ENCODE assay signal across 22 mouse cellular contexts in the genomic region with DNA sequence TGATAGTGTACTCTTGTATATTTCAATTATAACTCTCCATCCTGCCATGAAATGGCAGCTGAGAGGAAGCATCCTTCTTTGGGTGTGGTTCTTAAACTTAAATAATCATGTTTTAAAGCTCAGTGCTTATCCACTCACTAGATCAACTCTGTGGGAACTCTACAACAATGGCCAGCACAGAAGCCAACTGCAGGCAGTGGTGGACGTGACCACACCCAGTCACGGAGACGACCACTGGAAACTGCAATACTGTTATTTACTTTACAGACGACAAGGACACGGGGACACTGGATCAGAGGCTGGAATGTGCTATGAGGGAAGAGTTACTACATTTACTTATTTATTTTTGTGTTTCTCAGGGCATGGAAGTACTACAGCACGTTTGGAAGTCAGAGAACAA. TPM values are rescaled to one million over a fixed set of nuclear protein-coding genes. Genes with fewer than 3 reads are reported as not detected.
DNase-seq lines count a peak whose midpoint lies in the region; ATAC-seq and TF ChIP-seq lines count a peak whose summit lies in the region.
"Had no signal": no experiment of that assay in that cellular context is flagged by ENCODE, and none has a peak within 500 bp of the region (broad histone marks: within the 10 kb centered on the region; RNA-seq: fewer than 3 reads in every experiment).

No protein-coding gene starts in this region.

- WGBS in heart, embryonic 12.5 days = 65% methylated on average over 6 of the region's 6 CpGs
- 23% methylated on average over 6 of the region's 6 CpGs for WGBS in lung, adult 2 months
- 81% methylated on average over 6 of the region's 6 CpGs for WGBS in midbrain, embryonic 11.5 days

- H3K4me2 ChIP-seq in heart, embryonic 12.5 days = no peak overlapping the region
- H3K4me2 ChIP-seq in midbrain, embryonic 11.5 days = no peak overlapping the region
- H3K4me2 ChIP-seq: forebrain, embryonic 13.5 days; heart, embryonic 11.5 days; hindbrain, embryonic 13.5 days had no signal

- peaks cover 6% of the 10 kb centered on the region; the same call in 1 of the 2 replicates for H3K4me1 ChIP-seq in heart, embryonic 12.5 days (replicated peaks)
- H3K4me1 ChIP-seq in lung, adult 2 months (ENCODE audit: control insufficient read depth, insufficient read depth, low read length) = peaks cover 6% of the 10 kb centered on the region
- H3K4me1 ChIP-seq in midbrain, embryonic 11.5 days (ENCODE audit: control insufficient read depth, insufficient read depth, low read length) = no peaks in the 10 kb centered on the region
- H3K4me1 ChIP-seq: forebrain, embryonic 13.5 days had no signal

- no peak for TF ChIP-seq CTCF in lung, adult 2 months (IDR thresholded peaks at IDR 0.05; ENCODE audit: insufficient read depth, low read length)

- ATAC-seq in heart, embryonic 12.5 days (ENCODE audit: insufficient number of reproducible peaks, low FRiP score) = no peak
- ATAC-seq in midbrain, embryonic 11.5 days (ENCODE audit: low FRiP score) = no peak
- ATAC-seq: CD4-positive, CD25-positive, alpha-beta regulatory T cell, adult 4 months; forebrain, embryonic 13.5 days; forebrain, postnatal 0 days; hindbrain, postnatal 0 days had no signal

- H3K27me3 ChIP-seq in heart, embryonic 12.5 days (replicated peaks) = no peaks in the 10 kb centered on the region
- H3K27me3 ChIP-seq in midbrain, embryonic 11.5 days (ENCODE audit: control insufficient read depth, insufficient read depth, low read length) = peaks cover 3% of the 10 kb centered on the region; the same call in 1 of the 2 replicates
- H3K27me3 ChIP-seq: forebrain, embryonic 13.5 days had no signal

- intact Hi-C loops in left cerebral cortex, postnatal 14 days (cut with DNase I) = no loop called here

- peak; percentile 95 for DNase-seq in heart, adult 11 months
- DNase-seq in lung, adult 18-20 months = peak; percentile 27 to 64
- DNase-seq in lung, adult 2 months = no peak
- DNase-seq in lung, postnatal 4 days = peak; percentile 53 to 76
- no peak for DNase-seq in cerebellum, postnatal 4 days (ENCODE audit: low spot score in 2 of 2)
- no peak for DNase-seq in left cerebral cortex, postnatal 14 days (ENCODE audit: low spot score in 2 of 2)
- no peak for DNase-seq in midbrain, embryonic 11.5 days (ENCODE audit: low spot score, missing footprints)
- DNase-seq: adrenal gland, adult 8-10 months; B cell, adult 2 months; cerebellum, adult 11 months; cerebellum, adult 9-10 months; cerebellum, postnatal 36 days; forebrain, postnatal 0 days; gastrocnemius, postnatal 14 days had no signal

- no peaks in the 10 kb centered on the region for H3K9me3 ChIP-seq in heart, embryonic 12.5 days (replicated peaks)
- H3K9me3 ChIP-seq in midbrain, embryonic 11.5 days (ENCODE audit: control insufficient read depth, low read length) = no peaks in the 10 kb centered on the region
- H3K9me3 ChIP-seq: embryonic facial prominence, embryonic 10.5 days; forebrain, embryonic 13.5 days; G1E; hindbrain, embryonic 13.5 days had no signal

- no peak overlapping the region for H3K27ac ChIP-seq in heart, embryonic 12.5 days (ENCODE audit: poor library complexity, severe bottlenecking)
- H3K27ac ChIP-seq in midbrain, embryonic 11.5 days (ENCODE audit: low read depth, low read length) = no peak overlapping the region
- H3K27ac ChIP-seq: embryonic facial prominence, embryonic 10.5 days; forebrain, embryonic 13.5 days; hindbrain, embryonic 13.5 days; hindbrain, postnatal 0 days had no signal

- TF ChIP-seq POLR2A in lung, adult 2 months (IDR thresholded peaks at IDR 0.05; ENCODE audit: borderline replicate concordance, extremely low read depth, low read depth, low read length) = no peak

- no peak overlapping the region for H3K4me3 ChIP-seq in heart, embryonic 12.5 days
- H3K4me3 ChIP-seq in lung, adult 2 months (replicated peaks; ENCODE audit: extremely low read depth, low read depth, low read length) = no peak overlapping the region
- no peak overlapping the region for H3K4me3 ChIP-seq in midbrain, embryonic 11.5 days (ENCODE audit: low read depth, low read length)
- H3K4me3 ChIP-seq: embryonic facial prominence, embryonic 10.5 days; forebrain, embryonic 13.5 days; hindbrain, embryonic 13.5 days had no signal

- no peaks in the 10 kb centered on the region for H3K36me3 ChIP-seq in heart, embryonic 12.5 days
- H3K36me3 ChIP-seq in midbrain, embryonic 11.5 days (ENCODE audit: control insufficient read depth, insufficient read depth, low read length) = no peaks in the 10 kb centered on the region
- H3K36me3 ChIP-seq: embryonic facial prominence, embryonic 10.5 days; G1E; hindbrain, embryonic 13.5 days had no signal

- no peak overlapping the region for H3K9ac ChIP-seq in heart, embryonic 12.5 days
- H3K9ac ChIP-seq in midbrain, embryonic 11.5 days (ENCODE audit: low read length) = no peak overlapping the region
- H3K9ac ChIP-seq: forebrain, embryonic 13.5 days; forebrain, postnatal 0 days; hindbrain, embryonic 13.5 days had no signal

RNA-seq across cellular contexts. Expression of gene Efnb2, which starts 57.2 kb away (rescaled TPM):
- polyA plus RNA-seq in heart, embryonic 12.5 days (2016; fragmentation: Nextera tagmentation; extraction: Ambion mirVana) = 25.4 and 27.1 TPM in 2 replicates
- polyA plus RNA-seq in lung, adult 2 months (2012; rRNA removed) = 161 and 250 TPM in 2 replicates
- total RNA-seq in left cerebral cortex, postnatal 14 days (2021) = 10 to 100 TPM; 67.0 to 82.2 TPM
- 15.5 and 18.3 TPM in 2 replicates for polyA plus RNA-seq in midbrain, embryonic 11.5 days (2014; fragmentation: Nextera tagmentation; extraction: Ambion mirVana)

Comparison
In these comparisons a context has a peak if more than half of its experiments do, and no peak if none do; other contexts are left out.
1. DNase-seq: peak in heart, adult 11 months (single experiment), lung, adult 18-20 months (2 of 2) and lung, postnatal 4 days (2 of 2); none in lung, adult 2 months (single experiment), cerebellum, postnatal 4 days (0 of 2), left cerebral cortex, postnatal 14 days (0 of 2) and midbrain, embryonic 11.5 days (single experiment).